Mouse (Mus musculus) midbrain, embryonic 15.5 days (tissue): ENCODE results near the gene Phactr1. TPM values are rescaled to one million over a fixed set of nuclear protein-coding genes. Genes with fewer than 3 reads are reported as not detected.

ENCODE experiments used
- ATAC-seq: fragments of 200-750 bp; cut with Nextera tagmentation; replicated peaks from 2 replicates; pipeline ENCODE4 v1.8.0; 2017; ENCODE audit warnings: moderate TSS enrichment
- H3K27ac ChIP-seq: fragments of 300-500 bp; sonication (generic); 2 replicates; pipeline ENCODE4 v1.5.1; 2015; ENCODE audit warnings: mild to moderate bottlenecking, inconsistent platforms
- H3K27me3 ChIP-seq: fragments of 300-500 bp; sonication (generic); replicated peaks from 2 replicates; pipeline ENCODE4 v1.6.1; 2015; ENCODE audit warnings: inconsistent platforms
- H3K36me3 ChIP-seq: fragments of 300-500 bp; sonication (generic); replicated peaks from 2 replicates; pipeline ENCODE4 v1.6.1; 2015; ENCODE audit warnings: inconsistent platforms
- H3K4me1 ChIP-seq: fragments of 300-500 bp; sonication (generic); 2 replicates; pipeline ENCODE4 v1.6.1; 2015; ENCODE audit warnings: inconsistent platforms
- H3K4me2 ChIP-seq: fragments of 300-500 bp; sonication (generic); 2 replicates; pipeline ENCODE4 v1.6.1; 2015; ENCODE audit warnings: inconsistent platforms, mild to moderate bottlenecking, moderate library complexity
- H3K4me3 ChIP-seq: fragments of 300-500 bp; sonication (generic); 2 replicates; pipeline ENCODE4 v1.5.1; 2015; ENCODE audit warnings: mild to moderate bottlenecking, inconsistent platforms
- H3K9ac ChIP-seq: fragments of 300-500 bp; sonication (generic); 2 replicates; pipeline ENCODE4 v1.6.1; 2015; ENCODE audit warnings: mild to moderate bottlenecking, inconsistent platforms
- H3K9me3 ChIP-seq: fragments of 300-500 bp; sonication (generic); 2 replicates; pipeline ENCODE4 v1.6.1; 2016; ENCODE audit warnings: inconsistent platforms
- WGBS: fragments of 180-500 bp; shearing (Covaris S2); methylation state at CpG from one replicate; pipeline ENCODE4 v1.1.7; 2015; ENCODE audit warnings: mixed read lengths; 5-methylcytosine and 5-hydroxymethylcytosine counted together
- polyA plus RNA-seq: library from polyadenylated mRNA; unstranded; fragments of >200 nt; fragmentation: Nextera tagmentation; extraction: Ambion mirVana; gene quantifications from 2 replicates; pipeline ENCODE4 v1.2.1, GENCODE M21; 2015

The Phactr1 gene
- polyA plus RNA-seq, 1 experiment from 2014 or later: 62.1 TPM

DNA sequence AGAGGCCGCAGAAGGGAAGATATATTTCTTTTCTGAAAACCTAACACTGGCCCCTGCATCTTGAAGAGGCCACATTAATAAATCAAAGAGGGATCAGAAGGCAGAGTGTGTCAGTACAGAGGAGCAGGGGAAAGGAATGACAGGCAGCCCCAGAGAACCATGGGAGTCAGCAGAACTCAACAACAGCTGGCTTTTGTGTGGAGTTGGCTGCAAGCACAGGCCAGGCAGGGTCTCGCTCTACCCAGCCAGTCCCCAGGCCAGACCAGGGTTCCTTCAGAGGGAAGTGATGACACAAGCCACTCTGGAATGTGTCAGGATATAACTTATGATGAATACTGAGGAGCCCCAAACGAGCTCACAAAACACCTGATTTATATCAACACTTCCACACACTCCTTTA lies 479.0 kb downstream of the Phactr1 start:
- Histone ChIP-seq H3K4me2 (no peak overlapping the region), H3K36me3 (peaks cover 15% of the 10 kb centered on the region; the same call in 1 of the 2 replicates), H3K9me3 (no peaks in the 10 kb centered on the region), H3K27me3 (no peaks in the 10 kb centered on the region), H3K4me1 (no peaks in the 10 kb centered on the region), H3K27ac (no peak overlapping the region), H3K4me3 (no peak overlapping the region), H3K9ac (no peak overlapping the region)
- WGBS: 83% methylated on average over 3 of the region's 3 CpGs
- no peak for ATAC-seq

- Histone ChIP-seq H3K27ac (no peak overlapping the region), H3K4me1 (peaks cover 15% of the 10 kb centered on the region), H3K4me3 (no peak overlapping the region), H3K36me3 (peaks cover 16% of the 10 kb centered on the region), H3K9me3 (no peaks in the 10 kb centered on the region), H3K9ac (no peak overlapping the region), H3K4me2 (no peak overlapping the region), H3K27me3 (no peaks in the 10 kb centered on the region)
- no peak for ATAC-seq
- WGBS: 47% methylated on average over 9 of the region's 9 CpGs
These were observed 487.3 kb downstream of the Phactr1 start for GRCm38 (mm10) chr13:43167721-43168120.

- no peaks in the 10 kb centered on the region for H3K9me3 ChIP-seq
- peak within 1 kb of the TSS; percentile 90 for H3K27ac ChIP-seq
- WGBS: under 1% methylated on average over 48 of the region's 48 CpGs
- H3K4me1 ChIP-seq: peaks cover 15% of the 10 kb centered on the region
- ATAC-seq: peak; percentile 96
- H3K27me3 ChIP-seq: no peaks in the 10 kb centered on the region
- peak within 1 kb of the TSS; percentile 69 for H3K4me2 ChIP-seq
- peak within 1 kb of the TSS; percentile 91 for H3K9ac ChIP-seq
- H3K36me3 ChIP-seq: no peaks in the 10 kb centered on the region; the same call in 1 of the 2 replicates
- peak within 1 kb of the TSS; percentile 73 for H3K4me3 ChIP-seq
These were observed 490.7 kb downstream of the Phactr1 start, which contains the start of gene Tbc1d7 for GRCm38 (mm10) chr13:43171020-43171710. Tbc1d7 (minus strand) TSS chr13:43171501.

DNA sequence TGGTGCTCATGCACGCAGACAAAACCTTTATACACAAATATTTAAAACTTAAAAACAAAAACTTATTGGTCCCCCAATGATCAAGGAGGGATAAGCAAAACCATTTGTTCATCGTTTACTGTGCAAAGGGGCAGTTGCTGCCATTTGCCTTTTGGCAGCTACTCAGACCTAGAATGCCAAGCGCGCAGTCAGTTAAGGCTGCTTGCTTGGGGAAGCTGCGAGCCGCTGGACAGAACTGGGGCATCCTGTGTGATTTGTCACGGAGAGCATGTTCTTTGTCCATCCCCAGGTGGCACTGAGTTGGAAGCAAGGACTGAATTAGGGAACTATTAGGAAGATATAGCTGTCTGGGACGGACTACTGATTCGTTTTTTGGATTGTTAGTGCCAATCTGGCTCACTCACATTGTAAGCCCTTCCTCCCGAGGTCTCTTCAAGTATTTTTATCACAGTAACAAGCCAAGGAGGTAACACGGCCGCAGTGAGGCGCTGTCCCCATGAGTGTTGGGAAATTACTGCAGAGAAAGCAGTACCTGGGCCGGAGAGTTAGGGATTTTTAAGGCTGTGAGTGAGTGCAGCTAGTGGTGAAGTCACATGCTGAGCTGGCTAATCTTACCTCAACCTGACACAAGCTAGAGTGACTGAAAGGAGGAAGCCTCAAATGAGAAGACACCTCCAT lies 491.8 kb downstream of the Phactr1 start:
- H3K4me1 ChIP-seq: peaks cover 15% of the 10 kb centered on the region
- peak overlapping the region; percentile 73 for H3K4me3 ChIP-seq
- H3K27ac ChIP-seq: peak overlapping the region; percentile 90; the same call in 1 of the 2 replicates
- no peaks in the 10 kb centered on the region; the same call in 1 of the 2 replicates for H3K36me3 ChIP-seq
- H3K4me2 ChIP-seq: peak overlapping the region; percentile 69
- no peak for ATAC-seq
- no peaks in the 10 kb centered on the region for H3K9me3 ChIP-seq
- H3K9ac ChIP-seq: peak overlapping the region; percentile 88
- WGBS: 37% methylated on average over 14 of the region's 14 CpGs
- no peaks in the 10 kb centered on the region for H3K27me3 ChIP-seq

DNA sequence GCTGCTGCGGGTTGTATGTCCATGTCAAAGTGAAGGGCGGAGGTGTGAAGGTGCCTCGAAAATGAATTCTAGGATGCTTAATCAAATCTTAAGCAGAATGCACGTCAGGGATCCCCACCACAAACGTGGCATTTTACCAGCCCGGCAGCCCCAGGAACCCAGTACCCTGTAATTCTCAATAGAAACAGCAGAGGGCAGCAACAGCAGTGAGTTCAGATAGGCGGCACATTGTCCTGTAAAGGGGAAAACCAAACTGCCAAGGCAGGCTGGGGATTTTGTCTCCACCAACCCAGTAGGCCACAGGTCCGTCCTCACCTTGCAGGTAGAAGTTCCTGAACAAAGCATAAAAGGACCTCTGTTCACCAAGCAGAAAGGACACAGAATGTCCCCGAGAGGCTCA lies 492.8 kb downstream of the Phactr1 start:
- H3K4me1 ChIP-seq: peaks cover 15% of the 10 kb centered on the region
- ATAC-seq: no peak
- no peaks in the 10 kb centered on the region; the same call in 1 of the 2 replicates for H3K36me3 ChIP-seq
- WGBS: 13% methylated on average over 9 of the region's 9 CpGs
- H3K27ac ChIP-seq: no peak overlapping the region
- no peaks in the 10 kb centered on the region for H3K27me3 ChIP-seq
- no peak overlapping the region for H3K4me2 ChIP-seq
- H3K9ac ChIP-seq: no peak overlapping the region
- H3K9me3 ChIP-seq: no peaks in the 10 kb centered on the region
- no peak overlapping the region for H3K4me3 ChIP-seq

DNA sequence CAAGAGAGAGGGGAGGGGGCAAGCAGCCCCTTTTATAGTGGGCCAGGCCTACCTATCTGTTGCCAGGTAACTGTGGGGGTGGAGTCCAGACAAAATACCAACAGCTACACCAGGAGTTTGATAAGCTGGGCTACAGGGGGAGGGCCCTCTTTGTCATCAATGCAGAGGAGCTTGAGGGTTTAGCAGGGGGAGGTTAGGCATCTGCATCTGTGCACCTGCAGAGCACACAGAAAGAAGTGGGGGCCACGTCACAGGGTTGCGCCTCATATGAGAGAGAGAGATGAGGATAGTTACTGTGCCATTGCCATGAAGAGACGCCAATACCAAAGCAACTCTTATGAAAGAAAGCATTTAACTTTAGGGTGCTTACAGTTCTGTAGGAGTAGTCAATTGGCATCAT lies 496.3 kb downstream of the Phactr1 start:
- Histone ChIP-seq H3K9me3 (no peaks in the 10 kb centered on the region), H3K27ac (no peak overlapping the region), H3K4me1 (peaks cover 6% of the 10 kb centered on the region), H3K4me3 (no peak overlapping the region), H3K27me3 (no peaks in the 10 kb centered on the region), H3K9ac (no peak overlapping the region), H3K36me3 (no peaks in the 10 kb centered on the region), H3K4me2 (no peak overlapping the region)
- WGBS: 88% methylated on average over 3 of the region's 3 CpGs
- ATAC-seq: no peak

GRCm38 (mm10) chr13:43177317-43177716 lies 496.9 kb downstream of the Phactr1 start:
- WGBS: 93% methylated on average over 7 of the region's 7 CpGs

DNA sequence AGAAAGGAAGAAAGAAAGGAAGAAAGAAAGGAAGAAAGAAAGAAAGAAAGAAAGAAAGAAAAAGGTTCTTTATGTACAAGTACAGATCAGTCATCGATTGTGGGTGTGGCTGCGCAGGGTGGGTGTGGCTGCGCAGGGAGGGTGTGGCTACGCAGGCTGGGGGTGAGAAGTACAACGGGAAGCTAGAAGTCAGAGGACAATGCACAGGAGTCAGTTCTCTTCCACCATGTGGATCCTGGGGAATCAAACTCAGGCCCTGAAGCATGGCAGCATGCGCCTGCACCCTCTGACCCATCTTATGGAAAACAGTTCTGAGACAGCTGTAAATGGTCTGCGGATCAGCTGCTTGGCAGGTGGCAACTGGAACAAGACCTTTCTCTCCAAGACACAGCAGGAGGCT lies 500.7 kb downstream of the Phactr1 start:
- whole genome bisulfite sequencing: 59% methylated on average over 7 of the region's 7 CpGs
- H3K9me3 ChIP-seq: no peaks in the 10 kb centered on the region
- H3K9ac ChIP-seq: no peak overlapping the region
- no peaks in the 10 kb centered on the region for H3K36me3 ChIP-seq
- H3K27ac ChIP-seq: no peak overlapping the region
- ATAC-seq: no peak
- H3K4me3 ChIP-seq: no peak overlapping the region
- H3K4me2 ChIP-seq: no peak overlapping the region
- H3K27me3 ChIP-seq: no peaks in the 10 kb centered on the region
- H3K4me1 ChIP-seq: peaks cover 10% of the 10 kb centered on the region

More at GRCm38 (mm10) chr13:43177317-43177716, 496.9 kb downstream of the Phactr1 start:
- Histone ChIP-seq H3K27me3 (no peaks in the 10 kb centered on the region), H3K4me2 (no peak overlapping the region), H3K4me1 (no peaks in the 10 kb centered on the region; the same call in 1 of the 2 replicates), H3K4me3 (no peak overlapping the region), H3K9ac (no peak overlapping the region), H3K27ac (no peak overlapping the region), H3K9me3 (no peaks in the 10 kb centered on the region), H3K36me3 (no peaks in the 10 kb centered on the region)
- ATAC-seq: no peak

DNA sequence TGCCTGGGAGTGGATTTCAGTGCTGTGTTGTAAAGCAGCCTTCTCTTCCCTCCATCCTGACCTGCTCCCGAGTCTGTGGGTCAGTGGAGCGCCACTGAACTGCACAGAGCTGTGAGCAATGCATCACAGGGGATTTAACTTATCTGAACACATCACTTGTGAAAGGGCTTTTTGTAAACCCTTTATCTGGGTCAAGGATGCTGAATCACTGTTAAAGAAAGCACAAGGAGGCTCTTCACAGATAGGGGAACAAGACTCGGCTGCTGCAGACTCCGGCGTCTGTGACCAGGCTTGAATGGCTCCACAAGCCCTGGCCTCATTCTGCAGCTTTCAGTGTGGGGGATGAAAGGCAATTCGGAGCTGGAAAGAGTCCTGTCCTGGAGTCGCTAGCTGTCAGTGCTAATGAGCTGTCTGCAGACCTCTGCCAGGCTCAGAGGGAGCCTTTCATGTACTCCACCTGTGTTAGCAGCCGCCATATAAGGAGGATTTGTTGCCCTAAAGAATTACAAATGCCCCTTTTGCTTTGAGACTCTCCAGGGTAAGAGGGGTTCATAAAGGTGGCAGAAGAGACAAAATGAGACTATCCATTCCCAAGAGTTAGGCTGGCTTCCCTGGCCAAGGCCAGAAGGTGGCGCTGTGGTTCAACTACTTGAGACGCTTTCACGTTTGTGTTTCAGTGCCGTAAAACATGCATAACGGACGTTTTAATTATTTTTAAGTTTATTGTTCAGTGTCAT lies 502.2 kb downstream of the Phactr1 start:
- 0 out of 2 replicates have a peak overlapping the region, but pooled peaks have one; percentile 12 for H3K27ac ChIP-seq
- H3K4me2 ChIP-seq: peak overlapping the region; percentile 58
- no peaks in the 10 kb centered on the region for H3K36me3 ChIP-seq
- ATAC-seq: peak; percentile 88
- H3K4me3 ChIP-seq: peak overlapping the region; percentile 29
- H3K27me3 ChIP-seq: no peaks in the 10 kb centered on the region
- H3K9me3 ChIP-seq: no peaks in the 10 kb centered on the region
- H3K4me1 ChIP-seq: peaks cover 10% of the 10 kb centered on the region
- H3K9ac ChIP-seq: peak overlapping the region; percentile 4; the same call in 1 of the 2 replicates
- 10% methylated on average over 14 of the region's 14 CpGs for WGBS

DNA sequence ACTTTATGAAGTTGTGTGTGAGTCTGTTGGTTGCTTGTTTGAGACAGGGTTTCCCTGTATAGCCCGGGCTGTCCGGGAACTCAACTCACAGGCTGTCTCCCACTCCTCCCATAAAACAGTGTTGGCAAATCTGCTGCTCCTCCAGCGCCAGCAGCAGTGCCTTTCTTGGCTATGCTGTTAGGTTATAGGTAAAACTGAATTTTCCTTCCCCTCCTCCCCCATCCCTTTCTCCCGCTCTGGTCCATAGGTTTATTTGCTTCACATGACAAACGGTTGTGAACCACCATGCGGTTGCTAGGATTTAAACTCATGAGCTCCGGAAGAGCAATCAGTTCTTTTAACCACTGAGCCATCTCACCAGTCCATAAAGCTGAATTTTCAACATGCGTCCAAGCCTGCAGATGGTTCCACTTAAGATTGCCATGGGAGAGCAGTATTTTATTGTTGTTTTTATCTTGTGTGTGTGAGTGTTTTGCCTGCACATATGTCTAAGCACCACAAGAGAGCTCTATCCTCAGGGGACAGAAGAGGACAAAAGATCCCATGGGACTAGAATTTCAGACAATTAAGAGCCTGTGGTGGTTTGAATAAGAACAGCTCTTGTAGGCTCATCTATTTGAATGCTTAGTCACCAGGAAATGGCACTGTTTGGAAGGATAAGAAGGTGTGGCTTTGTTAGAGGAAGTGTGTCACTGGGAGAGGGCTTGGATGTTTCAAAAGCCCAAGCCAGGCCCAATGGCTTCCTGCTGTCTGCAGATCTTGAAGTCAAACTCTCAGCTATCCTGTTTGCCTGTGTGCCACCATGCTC lies 503.0 kb downstream of the Phactr1 start:
- 35% methylated on average over 8 of the region's 8 CpGs for WGBS

GRCm38 (mm10) chr13:43187736-43188135 lies 507.3 kb downstream of the Phactr1 start:
- no peaks in the 10 kb centered on the region for H3K27me3 ChIP-seq
- H3K4me2 ChIP-seq: no peak overlapping the region
- H3K4me1 ChIP-seq: peaks cover 6% of the 10 kb centered on the region
- 95% methylated on average over 4 of the region's 4 CpGs for WGBS
- H3K9ac ChIP-seq: no peak overlapping the region
- H3K27ac ChIP-seq: no peak overlapping the region
- no peak for ATAC-seq
- H3K9me3 ChIP-seq: no peaks in the 10 kb centered on the region
- no peaks in the 10 kb centered on the region for H3K36me3 ChIP-seq
- H3K4me3 ChIP-seq: no peak overlapping the region

More for the DNA sequence above, 503.0 kb downstream of the Phactr1 start:
- ATAC-seq: peak; percentile 66
- peaks cover 10% of the 10 kb centered on the region for H3K4me1 ChIP-seq
- H3K36me3 ChIP-seq: no peaks in the 10 kb centered on the region
- H3K27me3 ChIP-seq: no peaks in the 10 kb centered on the region
- H3K4me2 ChIP-seq: peak overlapping the region; percentile 58
- H3K27ac ChIP-seq: peak overlapping the region; percentile 42; the same call in 1 of the 2 replicates
- peak overlapping the region; percentile 4; the same call in 1 of the 2 replicates for H3K9ac ChIP-seq
- peak overlapping the region; percentile 29 for H3K4me3 ChIP-seq
- no peaks in the 10 kb centered on the region for H3K9me3 ChIP-seq
